Mouse (Mus musculus): Measurements from ENCODE around the gene Nhlh2. TPM values are rescaled to one million over a fixed set of nuclear protein-coding genes. Genes with fewer than 3 reads are reported as not detected.

Gene Nhlh2
- 41.4 and 44.9 TPM in 2 replicates for polyA plus RNA-seq (2014; fragmentation: Nextera tagmentation; extraction: Ambion mirVana)

- Histone ChIP-seq H3K9me3 (ENCODE audit: control insufficient read depth, low read length) (no peaks in the 10 kb centered on the region), H3K36me3 (ENCODE audit: control insufficient read depth, insufficient read depth, low read length) (no peaks in the 10 kb centered on the region), H3K4me2 (ENCODE audit: low read depth, low read length, severe bottlenecking) (no peak within 1 kb of the TSS), H3K4me3 (ENCODE audit: low read depth, low read length) (peak within 1 kb of the TSS; percentile 39), H3K9ac (ENCODE audit: low read length) (peak within 1 kb of the TSS; percentile 17; the same call in 1 of the 2 replicates), H3K27ac (ENCODE audit: low read depth, low read length) (peak within 1 kb of the TSS; percentile 58), H3K27me3 (ENCODE audit: control insufficient read depth, insufficient read depth, low read length) (peaks cover 36% of the 10 kb centered on the region), H3K4me1 (replicated peaks; ENCODE audit: control insufficient read depth, insufficient read depth, low read length) (peaks cover 10% of the 10 kb centered on the region; the same call in 1 of the 2 replicates)
- no peak for ATAC-seq (replicated peaks; ENCODE audit: low FRiP score)
- DNase-seq (ENCODE audit: low spot score): no peak
- WGBS: 17% methylated on average over 2 of the region's 2 CpGs
Observed at GRCm38 (mm10) chr3:102009926-102010381, at the start of gene Nhlh2. TSS of gene Nhlh2 (plus strand) at chr3:102010076.

GRCm38 (mm10) chr3:101961146-101961835, 48.6 kb upstream of the Nhlh2 start:
- 94% methylated on average over 15 of the region's 15 CpGs for WGBS
- DNase-seq (ENCODE audit: low spot score) (no peak), ATAC-seq (replicated peaks; ENCODE audit: low FRiP score) (no peak)
- Histone ChIP-seq H3K9ac (ENCODE audit: low read length) (no peak overlapping the region), H3K9me3 (ENCODE audit: control insufficient read depth, low read length) (no peaks in the 10 kb centered on the region), H3K36me3 (ENCODE audit: control insufficient read depth, insufficient read depth, low read length) (no peaks in the 10 kb centered on the region), H3K4me3 (ENCODE audit: low read depth, low read length) (no peak overlapping the region), H3K4me2 (ENCODE audit: low read depth, low read length, severe bottlenecking) (no peak overlapping the region), H3K27ac (ENCODE audit: low read depth, low read length) (no peak overlapping the region), H3K4me1 (replicated peaks; ENCODE audit: control insufficient read depth, insufficient read depth, low read length) (peaks cover 2% of the 10 kb centered on the region), H3K27me3 (ENCODE audit: control insufficient read depth, insufficient read depth, low read length) (no peaks in the 10 kb centered on the region)

GRCm38 (mm10) chr3:101963501-101963900, 46.4 kb upstream of the Nhlh2 start:
- no peak overlapping the region for H3K4me2 ChIP-seq (ENCODE audit: low read depth, low read length, severe bottlenecking)
- H3K27ac ChIP-seq (ENCODE audit: low read depth, low read length): no peak overlapping the region
- DNase-seq (ENCODE audit: low spot score): no peak
- WGBS: 14% methylated on average over 9 of the region's 9 CpGs
- 0 out of 2 replicates have a peak, but pooled peaks have one; percentile 22 for ATAC-seq (replicated peaks; ENCODE audit: low FRiP score)
- no peak overlapping the region for H3K9ac ChIP-seq (ENCODE audit: low read length)
- H3K4me1 ChIP-seq (replicated peaks; ENCODE audit: control insufficient read depth, insufficient read depth, low read length): peaks cover 2% of the 10 kb centered on the region
- H3K9me3 ChIP-seq (ENCODE audit: control insufficient read depth, low read length): no peaks in the 10 kb centered on the region
- H3K27me3 ChIP-seq (ENCODE audit: control insufficient read depth, insufficient read depth, low read length): no peaks in the 10 kb centered on the region
- no peak overlapping the region for H3K4me3 ChIP-seq (ENCODE audit: low read depth, low read length)
- no peaks in the 10 kb centered on the region for H3K36me3 ChIP-seq (ENCODE audit: control insufficient read depth, insufficient read depth, low read length)

GRCm38 (mm10) chr3:101964352-101964751, 45.5 kb upstream of the Nhlh2 start:
- 48% methylated on average over 7 of the region's 7 CpGs for WGBS
- Histone ChIP-seq H3K9me3 (ENCODE audit: control insufficient read depth, low read length) (no peaks in the 10 kb centered on the region), H3K4me1 (replicated peaks; ENCODE audit: control insufficient read depth, insufficient read depth, low read length) (peaks cover 2% of the 10 kb centered on the region), H3K9ac (ENCODE audit: low read length) (no peak overlapping the region), H3K4me3 (ENCODE audit: low read depth, low read length) (no peak overlapping the region), H3K4me2 (ENCODE audit: low read depth, low read length, severe bottlenecking) (no peak overlapping the region), H3K36me3 (ENCODE audit: control insufficient read depth, insufficient read depth, low read length) (no peaks in the 10 kb centered on the region), H3K27me3 (ENCODE audit: control insufficient read depth, insufficient read depth, low read length) (no peaks in the 10 kb centered on the region), H3K27ac (ENCODE audit: low read depth, low read length) (no peak overlapping the region)
- DNase-seq (ENCODE audit: low spot score) (no peak), ATAC-seq (replicated peaks; ENCODE audit: low FRiP score) (no peak)

- Histone ChIP-seq H3K9ac (ENCODE audit: low read length) (no peak overlapping the region), H3K27me3 (ENCODE audit: control insufficient read depth, insufficient read depth, low read length) (no peaks in the 10 kb centered on the region), H3K4me1 (replicated peaks; ENCODE audit: control insufficient read depth, insufficient read depth, low read length) (peaks cover 2% of the 10 kb centered on the region), H3K9me3 (ENCODE audit: control insufficient read depth, low read length) (no peaks in the 10 kb centered on the region), H3K27ac (ENCODE audit: low read depth, low read length) (peak overlapping the region; percentile 57), H3K4me2 (ENCODE audit: low read depth, low read length, severe bottlenecking) (no peak overlapping the region), H3K36me3 (ENCODE audit: control insufficient read depth, insufficient read depth, low read length) (no peaks in the 10 kb centered on the region), H3K4me3 (ENCODE audit: low read depth, low read length) (no peak overlapping the region)
- DNase-seq (ENCODE audit: low spot score) (no peak), ATAC-seq (replicated peaks; ENCODE audit: low FRiP score) (peak; percentile 33)
- WGBS: 57% methylated on average over 3 of the region's 3 CpGs
Observed at GRCm38 (mm10) chr3:101966825-101967558, 42.9 kb upstream of the Nhlh2 start.

- no peak for ATAC-seq (replicated peaks; ENCODE audit: low FRiP score)
- no peaks in the 10 kb centered on the region for H3K4me1 ChIP-seq (replicated peaks; ENCODE audit: control insufficient read depth, insufficient read depth, low read length)
- no peaks in the 10 kb centered on the region for H3K36me3 ChIP-seq (ENCODE audit: control insufficient read depth, insufficient read depth, low read length)
- 90% methylated on average over 10 of the region's 10 CpGs for WGBS
- H3K27ac ChIP-seq (ENCODE audit: low read depth, low read length): no peak overlapping the region
- no peaks in the 10 kb centered on the region for H3K9me3 ChIP-seq (ENCODE audit: control insufficient read depth, low read length)
- no peaks in the 10 kb centered on the region for H3K27me3 ChIP-seq (ENCODE audit: control insufficient read depth, insufficient read depth, low read length)
- H3K4me2 ChIP-seq (ENCODE audit: low read depth, low read length, severe bottlenecking): no peak overlapping the region
- no peak for DNase-seq (ENCODE audit: low spot score)
- no peak overlapping the region for H3K9ac ChIP-seq (ENCODE audit: low read length)
- no peak overlapping the region for H3K4me3 ChIP-seq (ENCODE audit: low read depth, low read length)
Observed at GRCm38 (mm10) chr3:101975337-101975736, 34.5 kb upstream of the Nhlh2 start.

GRCm38 (mm10) chr3:101978299-101978994, 31.4 kb upstream of the Nhlh2 start:
- DNase-seq (ENCODE audit: low spot score): no peak
- 84% methylated on average over 10 of the region's 10 CpGs for WGBS

GRCm38 (mm10) chr3:101983917-101984316, 26.0 kb upstream of the Nhlh2 start:
- H3K9ac ChIP-seq (ENCODE audit: low read length): no peak overlapping the region
- H3K27me3 ChIP-seq (ENCODE audit: control insufficient read depth, insufficient read depth, low read length): no peaks in the 10 kb centered on the region
- H3K4me3 ChIP-seq (ENCODE audit: low read depth, low read length): no peak overlapping the region
- no peaks in the 10 kb centered on the region for H3K4me1 ChIP-seq (replicated peaks; ENCODE audit: control insufficient read depth, insufficient read depth, low read length)
- ATAC-seq (replicated peaks; ENCODE audit: low FRiP score): no peak
- H3K9me3 ChIP-seq (ENCODE audit: control insufficient read depth, low read length): no peaks in the 10 kb centered on the region
- H3K27ac ChIP-seq (ENCODE audit: low read depth, low read length): no peak overlapping the region
- no peak overlapping the region for H3K4me2 ChIP-seq (ENCODE audit: low read depth, low read length, severe bottlenecking)
- no peaks in the 10 kb centered on the region for H3K36me3 ChIP-seq (ENCODE audit: control insufficient read depth, insufficient read depth, low read length)
- WGBS: 75% methylated on average over 4 of the region's 4 CpGs
- DNase-seq (ENCODE audit: low spot score): no peak

More at GRCm38 (mm10) chr3:101978299-101978994, 31.4 kb upstream of the Nhlh2 start:
- Histone ChIP-seq H3K4me1 (replicated peaks; ENCODE audit: control insufficient read depth, insufficient read depth, low read length) (no peaks in the 10 kb centered on the region), H3K9ac (ENCODE audit: low read length) (no peak overlapping the region), H3K4me3 (ENCODE audit: low read depth, low read length) (no peak overlapping the region), H3K27me3 (ENCODE audit: control insufficient read depth, insufficient read depth, low read length) (no peaks in the 10 kb centered on the region), H3K4me2 (ENCODE audit: low read depth, low read length, severe bottlenecking) (no peak overlapping the region), H3K9me3 (ENCODE audit: control insufficient read depth, low read length) (no peaks in the 10 kb centered on the region), H3K36me3 (ENCODE audit: control insufficient read depth, insufficient read depth, low read length) (no peaks in the 10 kb centered on the region), H3K27ac (ENCODE audit: low read depth, low read length) (no peak overlapping the region)
- ATAC-seq (replicated peaks; ENCODE audit: low FRiP score): no peak
